Mouse (Mus musculus) forebrain, embryonic 10.5 days (tissue): ENCODE results near the gene Olfr145. TPM values are rescaled to one million over a fixed set of nuclear protein-coding genes. Genes with fewer than 3 reads are reported as not detected.

Experiments
- DNase-seq: peaks from one replicate; pipeline ENCODE4 v3.0.0-alpha.2; 2017; ENCODE audit warnings: low spot score; ENCODE audit errors: extremely low spot score
- H3K27ac ChIP-seq: fragments of 300-500 bp; sonication (generic); 2 replicates; pipeline ENCODE4 v1.5.1; 2016; ENCODE audit warnings: mild to moderate bottlenecking
- H3K27me3 ChIP-seq: fragments of 300-500 bp; sonication (generic); 2 replicates; pipeline ENCODE4 v1.6.1; 2016; ENCODE audit warnings: mild to moderate bottlenecking; ENCODE audit not compliant: poor library complexity, severe bottlenecking
- H3K36me3 ChIP-seq: fragments of 300-500 bp; sonication (generic); replicated peaks from 2 replicates; pipeline ENCODE4 v1.6.1; 2016; ENCODE audit warnings: mild to moderate bottlenecking, moderate library complexity
- H3K4me1 ChIP-seq: fragments of 300-500 bp; sonication (generic); 2 replicates; pipeline ENCODE4 v1.6.1; 2016
- H3K4me3 ChIP-seq: fragments of 300-500 bp; sonication (generic); 2 replicates; pipeline ENCODE4 v1.5.1; 2016; ENCODE audit warnings: mild to moderate bottlenecking, moderate library complexity
- H3K9me3 ChIP-seq: fragments of 300-500 bp; sonication (generic); 2 replicates; pipeline ENCODE4 v1.6.1; 2016; ENCODE audit warnings: mild to moderate bottlenecking, moderate library complexity
- WGBS: fragments of 180-500 bp; shearing (Covaris S2); methylation state at CpG from one replicate; pipeline ENCODE4 v1.1.7; 2016; 5-methylcytosine and 5-hydroxymethylcytosine counted together
- polyA plus RNA-seq: library from polyadenylated mRNA; unstranded; fragments of >200 nt; fragmentation: Nextera tagmentation; extraction: Ambion mirVana; gene quantifications from 2 replicates; pipeline ENCODE4 v1.2.1, GENCODE M21; 2016

The Olfr145 gene
- polyA plus RNA-seq, 1 experiment from 2014 or later: not detected

- Histone ChIP-seq H3K27ac (no peak overlapping the region), H3K36me3 (no peaks in the 10 kb centered on the region), H3K4me3 (no peak overlapping the region), H3K27me3 (no peaks in the 10 kb centered on the region), H3K9me3 (no peaks in the 10 kb centered on the region), H3K4me1 (no peaks in the 10 kb centered on the region)
- DNase-seq: no peak
- 67% methylated on average over 3 of the region's 3 CpGs for WGBS
Observed at GRCm38 (mm10) chr9:37926019-37927013, 29.8 kb downstream of the Olfr145 start.

DNA sequence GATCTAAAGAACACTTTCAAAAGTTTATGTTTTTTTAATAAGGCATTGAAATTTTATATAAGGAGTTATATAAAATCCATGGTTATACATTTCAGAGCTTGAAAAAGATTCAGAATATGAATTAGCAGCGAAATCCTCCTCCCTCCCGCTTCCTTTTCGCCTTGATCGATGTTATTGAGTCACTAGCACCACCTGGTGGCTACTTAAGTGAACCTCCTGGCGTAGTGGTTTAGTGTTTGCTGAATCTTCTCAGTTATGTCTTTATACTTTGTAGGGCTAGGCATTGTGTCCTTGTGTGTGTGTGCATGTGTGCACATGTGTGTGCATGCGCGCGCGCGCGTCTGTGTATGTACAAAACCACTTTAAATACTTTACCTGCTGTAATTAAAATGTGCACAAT is 36.0 kb downstream of the Olfr145 start:
- 8% methylated on average over 11 of the region's 11 CpGs for WGBS
- no peaks in the 10 kb centered on the region for H3K9me3 ChIP-seq
- H3K27ac ChIP-seq: no peak overlapping the region
- no peak overlapping the region for H3K4me3 ChIP-seq
- H3K36me3 ChIP-seq: no peaks in the 10 kb centered on the region
- peak; percentile 31 for DNase-seq
- H3K4me1 ChIP-seq: no peaks in the 10 kb centered on the region
- H3K27me3 ChIP-seq: no peaks in the 10 kb centered on the region

DNA sequence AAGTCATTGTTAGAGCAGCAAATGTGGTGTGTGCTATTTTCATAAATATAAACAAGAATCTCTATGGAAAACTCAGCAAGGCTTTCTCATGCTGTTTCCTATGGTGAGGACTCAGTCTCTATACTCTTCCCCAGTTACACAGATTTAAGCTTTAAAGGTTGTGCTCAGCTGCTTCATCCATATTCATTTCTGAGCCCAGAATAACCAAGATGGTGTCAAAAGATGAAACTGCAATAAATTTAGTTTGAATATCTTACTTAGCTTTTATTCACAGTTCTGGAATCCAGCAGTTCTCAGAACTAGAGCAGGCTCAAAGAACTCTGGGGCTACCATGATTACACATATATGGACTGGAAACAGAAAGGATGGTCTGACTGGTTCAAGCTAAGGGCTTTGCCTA is 37.6 kb downstream of the Olfr145 start:
- no peaks in the 10 kb centered on the region for H3K27me3 ChIP-seq
- DNase-seq: no peak

GRCm38 (mm10) chr9:37941167-37941566 is 44.6 kb downstream of the Olfr145 start:
- Histone ChIP-seq H3K4me1 (no peaks in the 10 kb centered on the region), H3K9me3 (no peaks in the 10 kb centered on the region), H3K27ac (no peak overlapping the region), H3K36me3 (no peaks in the 10 kb centered on the region), H3K27me3 (no peaks in the 10 kb centered on the region), H3K4me3 (no peak overlapping the region)
- 93% methylated on average over 2 of the region's 2 CpGs for WGBS
- no peak for DNase-seq

More for the DNA sequence above, 37.6 kb downstream of the Olfr145 start:
- no peaks in the 10 kb centered on the region for H3K36me3 ChIP-seq
- no peaks in the 10 kb centered on the region for H3K4me1 ChIP-seq
- H3K9me3 ChIP-seq: no peaks in the 10 kb centered on the region
- H3K4me3 ChIP-seq: no peak overlapping the region
- no peak overlapping the region for H3K27ac ChIP-seq

Other genes with a start within 250 kb of the Olfr145 start
- gene Tbrg1, start 239.4 kb upstream of the Olfr145 start, polyA plus RNA-seq: 125 and 129 TPM in 2 replicates
- not detected in 2 replicates for gene Panx3, start 227.5 kb upstream of the Olfr145 start, polyA plus RNA-seq
- not detected in 2 replicates for gene Olfr160, start 180.5 kb upstream of the Olfr145 start, polyA plus RNA-seq
- gene Olfr874, start 151.6 kb upstream of the Olfr145 start, polyA plus RNA-seq: not detected in 2 replicates
- gene Olfr875, start 124.9 kb upstream of the Olfr145 start, polyA plus RNA-seq: not detected in 2 replicates
- not detected in 2 replicates for gene Olfr876, start 93.7 kb upstream of the Olfr145 start, polyA plus RNA-seq
- not detected in 2 replicates for gene Olfr877, start 42.5 kb upstream of the Olfr145 start, polyA plus RNA-seq
- gene Olfr878, start 21.1 kb downstream of the Olfr145 start, polyA plus RNA-seq: not detected in 2 replicates
- gene Olfr881, start 95.1 kb downstream of the Olfr145 start, polyA plus RNA-seq: not detected in 2 replicates
- gene Olfr883, start 129.1 kb downstream of the Olfr145 start, polyA plus RNA-seq: not detected in 2 replicates
- not detected in 2 replicates for gene Olfr884, start 149.8 kb downstream of the Olfr145 start, polyA plus RNA-seq
- not detected in 2 replicates for gene Olfr885, start 164.6 kb downstream of the Olfr145 start, polyA plus RNA-seq
- not detected in 2 replicates for gene Olfr887, start 187.3 kb downstream of the Olfr145 start, polyA plus RNA-seq
- gene Olfr888, start 211.4 kb downstream of the Olfr145 start, polyA plus RNA-seq: not detected in 2 replicates
- 0.16 and 0.19 TPM in 2 replicates for gene Olfr889, start 218.5 kb downstream of the Olfr145 start, polyA plus RNA-seq
- gene Olfr890, start 245.8 kb downstream of the Olfr145 start, polyA plus RNA-seq: not detected in 2 replicates